Mouse (Mus musculus): ENCODE measurements around the gene Lamb2. TPM values are rescaled to one million over a fixed set of nuclear protein-coding genes. Genes with fewer than 3 reads are reported as not detected.

Lamb2 gene
- polyA plus RNA-seq, 1 experiment: 0.04 TPM

- TF ChIP-seq FLI1 (IDR thresholded peaks at IDR 0.05; ENCODE audit: low read length) (no peak), GATA1 (IDR thresholded peaks at IDR 0.05; ENCODE audit: borderline replicate concordance, low read length) (no peak)
- H3K9me3 ChIP-seq: no peaks in the 10 kb centered on the region
- no peaks in the 10 kb centered on the region for H3K27me3 ChIP-seq (replicated peaks)
- peaks cover 49% of the 10 kb centered on the region for H3K36me3 ChIP-seq (replicated peaks; ENCODE audit: low read length)
- peaks cover 26% of the 10 kb centered on the region for H3K4me1 ChIP-seq
- peak overlapping the region; percentile 98 for H3K4me3 ChIP-seq (replicated peaks)
Measured at GRCm38 (mm10) chr9:108506901-108507300, 27.4 kb downstream of the Lamb2 start.

GRCm38 (mm10) chr9:108507619-108508434, 28.3 kb downstream of the Lamb2 start, which contains the start of gene Qars:
Qars (plus strand) TSS chr9:108507706.
- Histone ChIP-seq H3K9me3 (no peaks in the 10 kb centered on the region), H3K27me3 (replicated peaks) (no peaks in the 10 kb centered on the region), H3K4me1 (peaks cover 26% of the 10 kb centered on the region), H3K4me3 (replicated peaks) (peak within 1 kb of the TSS; percentile 98), H3K36me3 (replicated peaks; ENCODE audit: low read length) (peaks cover 50% of the 10 kb centered on the region)
- TF ChIP-seq GATA1 (IDR thresholded peaks at IDR 0.05; ENCODE audit: borderline replicate concordance, low read length): no peak
- TF ChIP-seq FLI1 (IDR thresholded peaks at IDR 0.05; ENCODE audit: low read length): no peak

- Histone ChIP-seq H3K9me3 (no peaks in the 10 kb centered on the region), H3K36me3 (replicated peaks; ENCODE audit: low read length) (peaks cover 50% of the 10 kb centered on the region), H3K27me3 (replicated peaks) (no peaks in the 10 kb centered on the region), H3K4me1 (peaks cover 26% of the 10 kb centered on the region), H3K4me3 (replicated peaks) (peak overlapping the region; percentile 98)
- no peak for TF ChIP-seq GATA1 (IDR thresholded peaks at IDR 0.05; ENCODE audit: borderline replicate concordance, low read length)
- TF ChIP-seq FLI1 (IDR thresholded peaks at IDR 0.05; ENCODE audit: low read length): no peak
Measured at GRCm38 (mm10) chr9:108508776-108509175, 29.2 kb downstream of the Lamb2 start.

- H3K36me3 ChIP-seq (replicated peaks; ENCODE audit: low read length): peaks cover 62% of the 10 kb centered on the region
Measured at GRCm38 (mm10) chr9:108516380-108517251, 37.1 kb downstream of the Lamb2 start, which contains the start of gene Qrich1. Qrich1 (plus strand) TSS chr9:108516806.

GRCm38 (mm10) chr9:108517253-108517930, 37.9 kb downstream of the Lamb2 start:
- H3K4me1 ChIP-seq: peaks cover 40% of the 10 kb centered on the region
- H3K9me3 ChIP-seq: no peaks in the 10 kb centered on the region
- peaks cover 55% of the 10 kb centered on the region for H3K36me3 ChIP-seq (replicated peaks; ENCODE audit: low read length)
- peak overlapping the region; percentile 98 for H3K4me3 ChIP-seq (replicated peaks)
- no peaks in the 10 kb centered on the region for H3K27me3 ChIP-seq (replicated peaks)
- no peak for TF ChIP-seq FLI1 (IDR thresholded peaks at IDR 0.05; ENCODE audit: low read length)
- no peak for TF ChIP-seq GATA1 (IDR thresholded peaks at IDR 0.05; ENCODE audit: borderline replicate concordance, low read length)

More at GRCm38 (mm10) chr9:108516380-108517251, 37.1 kb downstream of the Lamb2 start, which contains the start of gene Qrich1:
- Histone ChIP-seq H3K4me1 (peaks cover 34% of the 10 kb centered on the region), H3K9me3 (no peaks in the 10 kb centered on the region), H3K27me3 (replicated peaks) (no peaks in the 10 kb centered on the region), H3K4me3 (replicated peaks) (peak within 1 kb of the TSS; percentile 98)
- TF ChIP-seq FLI1 (IDR thresholded peaks at IDR 0.05; ENCODE audit: low read length) (no peak), GATA1 (IDR thresholded peaks at IDR 0.05; ENCODE audit: borderline replicate concordance, low read length) (no peak)

DNA sequence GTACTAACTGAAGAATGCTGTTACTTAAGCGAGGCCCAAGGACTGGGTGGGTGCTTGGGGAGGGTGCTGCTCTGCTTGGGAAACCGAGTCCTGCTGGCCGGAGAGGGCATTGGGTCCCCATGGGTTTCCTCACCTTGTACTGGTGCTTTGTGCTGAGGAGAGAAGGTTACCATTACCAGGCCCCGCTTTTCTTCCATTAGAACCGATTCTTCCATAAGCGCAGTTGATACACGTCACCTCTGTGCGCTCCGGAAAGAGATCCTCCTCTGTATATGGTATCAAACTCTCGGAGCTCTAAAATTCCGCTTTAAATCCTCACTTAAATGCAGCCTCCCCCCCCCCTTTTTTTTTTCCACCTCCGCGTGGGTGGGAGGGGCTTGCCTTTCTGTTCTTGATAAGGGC, 38.4 kb downstream of the Lamb2 start:
- TF ChIP-seq GATA1 (IDR thresholded peaks at IDR 0.05; ENCODE audit: borderline replicate concordance, low read length) (no peak), FLI1 (IDR thresholded peaks at IDR 0.05; ENCODE audit: low read length) (no peak)
- Histone ChIP-seq H3K4me3 (replicated peaks) (peak overlapping the region; percentile 98), H3K27me3 (replicated peaks) (no peaks in the 10 kb centered on the region), H3K36me3 (replicated peaks; ENCODE audit: low read length) (peaks cover 49% of the 10 kb centered on the region), H3K9me3 (no peaks in the 10 kb centered on the region), H3K4me1 (peaks cover 40% of the 10 kb centered on the region)

- Histone ChIP-seq H3K36me3 (replicated peaks; ENCODE audit: low read length) (peaks cover 42% of the 10 kb centered on the region), H3K27me3 (replicated peaks) (no peaks in the 10 kb centered on the region), H3K4me1 (peaks cover 41% of the 10 kb centered on the region), H3K9me3 (no peaks in the 10 kb centered on the region), H3K4me3 (replicated peaks) (no peak overlapping the region)
- TF ChIP-seq GATA1 (IDR thresholded peaks at IDR 0.05; ENCODE audit: borderline replicate concordance, low read length) (no peak; the same call in 2 of the 3 replicates), FLI1 (IDR thresholded peaks at IDR 0.05; ENCODE audit: low read length) (no peak)
Measured at GRCm38 (mm10) chr9:108521604-108522003, 42.1 kb downstream of the Lamb2 start.

GRCm38 (mm10) chr9:108523341-108523740, 43.8 kb downstream of the Lamb2 start:
- peaks cover 41% of the 10 kb centered on the region for H3K4me1 ChIP-seq
- no peak overlapping the region for H3K4me3 ChIP-seq (replicated peaks)
- no peaks in the 10 kb centered on the region for H3K9me3 ChIP-seq
- peaks cover 55% of the 10 kb centered on the region for H3K36me3 ChIP-seq (replicated peaks; ENCODE audit: low read length)
- no peak for TF ChIP-seq FLI1 (IDR thresholded peaks at IDR 0.05; ENCODE audit: low read length)
- no peak for TF ChIP-seq GATA1 (IDR thresholded peaks at IDR 0.05; ENCODE audit: borderline replicate concordance, low read length)
- H3K27me3 ChIP-seq (replicated peaks): no peaks in the 10 kb centered on the region

DNA sequence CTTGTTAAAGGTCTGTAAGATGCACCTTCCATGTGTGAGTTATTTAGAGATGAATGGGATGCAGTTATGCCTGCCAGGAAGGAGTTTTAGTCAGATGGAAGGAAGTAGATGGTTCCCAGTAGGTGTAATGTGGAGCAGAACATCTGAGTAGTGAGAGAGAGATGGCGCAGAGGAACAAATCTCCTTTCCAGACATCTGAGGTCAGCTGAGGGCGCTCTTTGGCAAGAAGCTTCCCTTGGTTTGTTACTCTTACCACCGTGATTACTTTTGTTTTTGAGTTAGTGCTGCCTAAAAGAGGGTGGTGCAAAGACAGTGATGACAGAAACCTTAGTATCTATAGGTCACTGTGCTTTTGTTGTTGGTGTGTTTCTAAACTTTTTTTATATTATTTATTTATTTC, 45.9 kb downstream of the Lamb2 start:
- no peak overlapping the region for H3K4me3 ChIP-seq (replicated peaks)
- peaks cover 25% of the 10 kb centered on the region for H3K4me1 ChIP-seq
- TF ChIP-seq GATA1 (IDR thresholded peaks at IDR 0.05; ENCODE audit: borderline replicate concordance, low read length) (no peak), FLI1 (IDR thresholded peaks at IDR 0.05; ENCODE audit: low read length) (no peak)
- H3K36me3 ChIP-seq (replicated peaks; ENCODE audit: low read length): peaks cover 60% of the 10 kb centered on the region
- H3K27me3 ChIP-seq (replicated peaks): no peaks in the 10 kb centered on the region
- H3K9me3 ChIP-seq: no peaks in the 10 kb centered on the region
